Mouse (Mus musculus): ENCODE measurements around the gene Mylk4. TPM values are rescaled to one million over a fixed set of nuclear protein-coding genes. Genes with fewer than 3 reads are reported as not detected.

Mylk4 gene
- polyA plus RNA-seq, 1 experiment from 2014 or later, result not detected

- H3K9me3 ChIP-seq, result no peaks in the 10 kb centered on the region
- no peaks in the 10 kb centered on the region for H3K27me3 ChIP-seq
- no peak overlapping the region for H3K27ac ChIP-seq (replicated peaks)
- no peak overlapping the region for H3K9ac ChIP-seq (replicated peaks)
- H3K4me1 ChIP-seq, result no peaks in the 10 kb centered on the region
- H3K4me3 ChIP-seq, result no peak overlapping the region
- H3K4me2 ChIP-seq (replicated peaks), result no peak overlapping the region
- ATAC-seq (ENCODE audit: low FRiP score, low read depth), result no peak
- H3K36me3 ChIP-seq, result no peaks in the 10 kb centered on the region
- 100% methylated on average over 1 of the region's 1 CpGs for WGBS
These were observed 33.2 kb downstream of the Mylk4 start for GRCm38 (mm10) chr13:32750507-32750906.

DNA sequence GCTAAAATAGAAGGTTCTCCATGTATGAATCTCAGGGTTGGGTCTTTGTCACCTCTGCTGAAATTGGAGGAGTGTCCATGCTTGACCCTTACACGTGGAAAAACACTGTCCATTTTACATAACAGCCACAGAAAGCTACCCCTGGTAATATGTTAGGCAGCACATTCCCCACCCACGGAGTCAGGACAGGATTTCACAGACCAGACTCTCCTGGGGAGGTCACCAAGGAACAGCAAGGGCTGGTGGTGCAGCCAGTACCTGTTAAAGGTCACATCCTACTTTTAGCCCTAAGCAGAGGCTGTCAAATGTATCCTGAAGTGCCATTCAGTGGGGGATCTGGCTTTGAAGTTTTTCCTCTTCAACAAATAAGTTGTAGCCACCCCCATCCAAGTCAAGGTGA is 35.3 kb downstream of the Mylk4 start:
- Histone ChIP-seq H3K36me3 (no peaks in the 10 kb centered on the region), H3K4me2 (replicated peaks) (no peak overlapping the region), H3K9ac (replicated peaks) (no peak overlapping the region), H3K27me3 (no peaks in the 10 kb centered on the region), H3K4me1 (no peaks in the 10 kb centered on the region), H3K4me3 (no peak overlapping the region), H3K9me3 (no peaks in the 10 kb centered on the region), H3K27ac (replicated peaks) (no peak overlapping the region)
- 52% methylated on average over 2 of the region's 2 CpGs for WGBS
- no peak for ATAC-seq (ENCODE audit: low FRiP score, low read depth)

DNA sequence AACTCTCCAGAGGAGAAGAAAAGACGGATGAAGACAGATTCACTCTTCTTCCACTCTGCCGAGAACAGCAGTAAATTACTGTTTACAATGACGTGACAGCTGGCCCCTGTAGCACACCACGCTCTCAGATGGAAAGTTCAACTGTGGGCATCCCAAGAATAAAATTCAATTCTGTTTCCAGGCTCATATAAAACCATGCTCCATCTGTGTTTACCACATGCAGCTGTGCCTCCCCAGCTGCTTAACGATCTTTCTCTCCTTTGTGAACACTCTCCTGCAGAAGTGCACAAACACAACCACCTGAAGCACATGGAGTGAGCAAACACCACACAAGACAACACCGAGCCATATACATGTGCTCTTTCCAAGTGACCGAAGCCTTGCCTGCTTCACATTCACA is 42.6 kb downstream of the Mylk4 start:
- Histone ChIP-seq H3K9me3 (no peaks in the 10 kb centered on the region), H3K27ac (replicated peaks) (no peak overlapping the region), H3K36me3 (no peaks in the 10 kb centered on the region), H3K9ac (replicated peaks) (no peak overlapping the region), H3K4me1 (no peaks in the 10 kb centered on the region), H3K4me3 (no peak overlapping the region), H3K4me2 (replicated peaks) (no peak overlapping the region), H3K27me3 (no peaks in the 10 kb centered on the region)
- 80% methylated on average over 7 of the region's 7 CpGs for WGBS
- ATAC-seq (ENCODE audit: low FRiP score, low read depth), result no peak

DNA sequence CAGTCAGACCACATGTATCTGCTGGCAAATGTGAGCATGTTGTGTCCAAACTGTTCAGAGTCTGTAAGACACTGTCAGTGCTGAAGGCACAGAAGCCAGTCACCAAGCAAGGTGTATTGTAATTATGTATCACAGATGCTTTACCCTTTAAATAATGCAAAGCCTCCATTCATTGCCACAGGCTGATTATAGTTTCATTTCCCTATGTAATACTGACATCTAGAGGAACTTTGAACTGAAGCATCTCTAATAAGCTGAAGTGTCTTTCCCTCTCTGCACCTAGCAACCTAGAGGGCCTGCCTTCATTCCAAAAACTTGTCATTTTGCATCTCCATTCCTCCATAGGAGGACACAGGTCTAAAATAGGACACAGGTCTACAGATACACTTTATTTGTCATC is 52.5 kb downstream of the Mylk4 start:
- ATAC-seq (ENCODE audit: low FRiP score, low read depth), result no peak
- Histone ChIP-seq H3K9me3 (no peaks in the 10 kb centered on the region), H3K4me3 (no peak overlapping the region), H3K9ac (replicated peaks) (no peak overlapping the region), H3K4me1 (no peaks in the 10 kb centered on the region), H3K27me3 (no peaks in the 10 kb centered on the region), H3K36me3 (no peaks in the 10 kb centered on the region), H3K27ac (replicated peaks) (no peak overlapping the region), H3K4me2 (replicated peaks) (no peak overlapping the region)

DNA sequence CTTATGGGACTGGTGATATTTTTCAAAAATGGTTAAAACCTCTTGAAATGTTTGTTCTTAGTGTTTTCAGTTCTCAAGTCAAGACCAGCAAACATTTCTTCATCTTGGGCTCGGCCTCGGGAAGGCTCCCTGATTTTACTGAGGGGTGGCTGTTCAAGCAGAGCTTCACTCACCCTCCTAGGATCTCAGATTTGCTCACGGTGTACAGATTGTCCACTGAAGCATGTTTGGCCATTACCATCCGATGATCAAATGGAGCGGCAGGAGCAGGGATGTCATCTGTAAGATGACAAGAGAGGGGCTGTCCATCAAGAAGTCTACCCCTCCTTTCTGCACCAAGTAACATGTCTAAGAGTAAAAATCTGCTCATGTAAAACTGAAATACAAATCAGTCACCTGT is 59.1 kb downstream of the Mylk4 start:
- 93% methylated on average over 5 of the region's 5 CpGs for WGBS
- no peaks in the 10 kb centered on the region for H3K9me3 ChIP-seq
- no peak overlapping the region for H3K27ac ChIP-seq (replicated peaks)
- no peaks in the 10 kb centered on the region for H3K27me3 ChIP-seq
- H3K9ac ChIP-seq (replicated peaks), result no peak overlapping the region
- H3K4me2 ChIP-seq (replicated peaks), result no peak overlapping the region
- no peak overlapping the region for H3K4me3 ChIP-seq
- no peak for ATAC-seq (ENCODE audit: low FRiP score, low read depth)
- no peaks in the 10 kb centered on the region for H3K36me3 ChIP-seq
- no peaks in the 10 kb centered on the region for H3K4me1 ChIP-seq

DNA sequence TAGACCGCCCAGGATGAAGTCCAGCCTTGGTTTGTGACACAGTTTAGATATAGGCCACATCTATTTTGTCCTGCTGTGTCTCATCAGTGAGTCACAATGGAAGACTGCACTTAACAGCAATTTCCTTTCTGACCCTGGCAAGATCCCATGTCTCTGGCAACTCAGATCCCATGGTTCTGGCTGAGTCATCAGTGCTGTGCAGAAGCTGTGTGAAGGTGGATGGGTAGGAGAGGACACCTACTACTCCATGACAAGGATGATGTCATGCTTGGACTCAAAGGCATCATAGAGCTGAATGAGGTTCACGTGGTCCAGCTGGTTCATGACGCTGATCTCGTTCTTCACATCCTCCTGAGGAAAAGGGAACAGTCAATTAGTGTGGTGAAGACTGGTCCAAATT is 62.0 kb downstream of the Mylk4 start:
- Histone ChIP-seq H3K36me3 (no peaks in the 10 kb centered on the region), H3K9me3 (no peaks in the 10 kb centered on the region), H3K4me1 (no peaks in the 10 kb centered on the region), H3K4me3 (no peak overlapping the region), H3K9ac (replicated peaks) (no peak overlapping the region), H3K27ac (replicated peaks) (no peak overlapping the region), H3K27me3 (no peaks in the 10 kb centered on the region), H3K4me2 (replicated peaks) (no peak overlapping the region)
- WGBS, result 95% methylated on average over 4 of the region's 4 CpGs
- ATAC-seq (ENCODE audit: low FRiP score, low read depth), result no peak

DNA sequence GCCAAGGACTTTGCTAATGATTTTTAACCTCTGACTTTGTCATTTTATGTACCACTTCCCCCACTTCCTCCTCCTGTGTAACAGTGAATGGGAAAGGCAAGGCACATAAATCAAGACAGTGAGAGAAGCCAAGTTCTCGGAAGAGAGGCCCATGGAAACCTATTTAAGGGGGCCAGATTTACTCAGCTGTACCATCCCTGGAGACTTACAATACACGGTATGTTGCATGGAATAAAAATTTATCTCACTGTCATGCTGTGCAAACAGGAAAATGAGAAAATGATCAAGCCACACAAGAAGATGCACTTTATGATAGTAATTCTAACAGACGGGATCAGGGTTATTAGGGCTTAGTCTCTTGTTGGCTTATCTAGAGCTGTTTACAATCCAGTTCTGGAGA is 64.5 kb downstream of the Mylk4 start:
- no peaks in the 10 kb centered on the region for H3K9me3 ChIP-seq
- H3K4me2 ChIP-seq (replicated peaks), result no peak overlapping the region
- 79% methylated on average over 3 of the region's 3 CpGs for WGBS
- H3K4me1 ChIP-seq, result no peaks in the 10 kb centered on the region
- no peaks in the 10 kb centered on the region for H3K27me3 ChIP-seq
- no peak overlapping the region for H3K27ac ChIP-seq (replicated peaks)
- H3K4me3 ChIP-seq, result no peak overlapping the region
- no peaks in the 10 kb centered on the region for H3K36me3 ChIP-seq
- no peak overlapping the region for H3K9ac ChIP-seq (replicated peaks)
- ATAC-seq (ENCODE audit: low FRiP score, low read depth), result no peak

DNA sequence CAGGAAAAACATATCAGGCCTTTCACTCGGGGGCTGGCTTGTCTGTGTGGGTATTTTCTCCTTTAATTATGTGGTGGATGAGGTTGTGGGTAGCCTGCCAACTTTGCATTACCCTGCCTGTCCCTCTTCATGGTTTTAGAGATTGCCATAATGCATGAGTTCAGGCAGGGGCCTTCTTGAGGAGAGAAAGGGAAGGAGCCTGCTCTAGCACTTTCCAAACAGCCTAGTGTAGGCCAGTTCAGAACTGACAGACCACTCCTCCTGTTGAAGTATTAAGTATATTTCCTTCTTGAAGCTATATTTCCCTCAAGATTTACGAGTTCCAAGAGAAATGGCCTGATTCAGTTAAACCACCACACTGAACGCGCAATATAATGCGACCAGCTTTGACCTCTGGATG is 66.0 kb downstream of the Mylk4 start:
- Histone ChIP-seq H3K27ac (replicated peaks) (no peak overlapping the region), H3K4me1 (no peaks in the 10 kb centered on the region), H3K4me3 (no peak overlapping the region), H3K36me3 (no peaks in the 10 kb centered on the region), H3K27me3 (no peaks in the 10 kb centered on the region), H3K4me2 (replicated peaks) (no peak overlapping the region), H3K9me3 (no peaks in the 10 kb centered on the region), H3K9ac (replicated peaks) (no peak overlapping the region)
- 83% methylated on average over 5 of the region's 5 CpGs for WGBS
- no peak for ATAC-seq (ENCODE audit: low FRiP score, low read depth)

- H3K4me3 ChIP-seq, result no peak overlapping the region
- H3K36me3 ChIP-seq, result no peaks in the 10 kb centered on the region
- H3K27me3 ChIP-seq, result no peaks in the 10 kb centered on the region
- H3K9me3 ChIP-seq, result no peaks in the 10 kb centered on the region
- ATAC-seq (ENCODE audit: low FRiP score, low read depth), result no peak
- no peak overlapping the region for H3K9ac ChIP-seq (replicated peaks)
- 91% methylated on average over 3 of the region's 3 CpGs for WGBS
- H3K4me1 ChIP-seq, result no peaks in the 10 kb centered on the region
- H3K4me2 ChIP-seq (replicated peaks), result no peak overlapping the region
- H3K27ac ChIP-seq (replicated peaks), result no peak overlapping the region
These were observed 71.2 kb downstream of the Mylk4 start for GRCm38 (mm10) chr13:32712568-32712967.

GRCm38 (mm10) chr13:32707894-32708293 is 75.9 kb downstream of the Mylk4 start:
- no peaks in the 10 kb centered on the region for H3K27me3 ChIP-seq
- H3K9ac ChIP-seq (replicated peaks), result no peak overlapping the region
- no peaks in the 10 kb centered on the region for H3K4me1 ChIP-seq
- 89% methylated on average over 2 of the region's 2 CpGs for WGBS
- no peak overlapping the region for H3K4me2 ChIP-seq (replicated peaks)
- no peak overlapping the region for H3K4me3 ChIP-seq
- ATAC-seq (ENCODE audit: low FRiP score, low read depth), result no peak
- H3K9me3 ChIP-seq, result no peaks in the 10 kb centered on the region
- H3K27ac ChIP-seq (replicated peaks), result no peak overlapping the region
- no peaks in the 10 kb centered on the region for H3K36me3 ChIP-seq

DNA sequence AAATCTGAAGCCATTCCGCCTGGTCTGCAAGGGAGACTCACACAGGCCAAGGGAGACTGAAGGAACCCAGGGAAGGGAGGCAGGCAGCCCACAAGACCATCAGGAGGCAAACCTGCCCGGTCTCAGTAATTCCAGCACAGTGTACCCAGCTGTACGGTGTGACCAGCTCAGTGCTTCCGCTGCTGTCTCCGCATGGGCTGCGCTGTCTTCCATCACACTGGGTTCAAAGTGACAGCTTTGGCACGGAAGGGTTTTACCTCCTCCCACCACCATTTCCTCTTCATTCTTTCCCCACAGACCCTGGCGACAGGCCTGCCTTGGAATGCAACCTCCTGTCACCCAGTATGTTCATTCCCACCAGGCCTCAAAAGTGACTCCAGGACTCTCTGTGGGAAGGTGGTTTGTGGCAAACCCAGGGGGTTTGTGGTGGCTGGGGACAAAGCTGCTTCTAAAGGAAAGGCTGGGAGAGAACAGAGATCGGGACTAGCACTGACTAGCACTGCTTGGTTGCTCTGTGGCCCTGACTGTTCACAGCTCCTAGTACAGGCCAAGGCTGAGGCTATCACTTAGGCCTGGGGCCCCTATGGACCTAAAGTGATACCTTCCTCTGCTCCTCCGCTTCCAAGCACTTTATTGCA is 77.0 kb downstream of the Mylk4 start:
- ATAC-seq (ENCODE audit: low FRiP score, low read depth), result no peak
- Histone ChIP-seq H3K27ac (replicated peaks) (no peak overlapping the region), H3K4me2 (replicated peaks) (no peak overlapping the region), H3K9me3 (no peaks in the 10 kb centered on the region), H3K27me3 (no peaks in the 10 kb centered on the region), H3K9ac (replicated peaks) (no peak overlapping the region), H3K36me3 (no peaks in the 10 kb centered on the region), H3K4me3 (no peak overlapping the region), H3K4me1 (no peaks in the 10 kb centered on the region)
- 61% methylated on average over 10 of the region's 10 CpGs for WGBS

DNA sequence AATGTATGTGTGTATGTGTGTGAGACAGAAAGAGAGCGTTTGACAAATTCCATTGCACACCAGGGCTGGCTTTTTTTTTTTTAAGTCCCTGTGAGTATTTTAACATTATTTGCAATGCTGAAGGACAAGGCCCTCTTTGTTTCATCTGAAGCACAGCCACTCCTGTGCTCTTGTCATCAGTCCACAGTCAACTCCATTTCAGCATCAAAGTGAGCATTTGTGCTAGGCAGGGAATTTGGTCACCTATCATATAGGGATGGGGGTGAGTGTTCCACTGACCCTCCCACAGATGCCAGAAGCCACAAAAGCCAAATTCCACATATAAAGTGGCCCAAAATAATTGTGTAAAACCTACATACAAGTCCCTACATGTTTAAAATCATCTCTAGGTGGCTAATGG is 78.4 kb downstream of the Mylk4 start:
- no peak overlapping the region for H3K9ac ChIP-seq (replicated peaks)
- no peaks in the 10 kb centered on the region for H3K36me3 ChIP-seq
- no peak overlapping the region for H3K4me3 ChIP-seq
- no peak overlapping the region for H3K27ac ChIP-seq (replicated peaks)
- no peaks in the 10 kb centered on the region for H3K9me3 ChIP-seq
- no peak for ATAC-seq (ENCODE audit: low FRiP score, low read depth)
- no peaks in the 10 kb centered on the region for H3K4me1 ChIP-seq
- no peak overlapping the region for H3K4me2 ChIP-seq (replicated peaks)
- WGBS, result 42% methylated on average over 1 of the region's 1 CpGs
- no peaks in the 10 kb centered on the region for H3K27me3 ChIP-seq

DNA sequence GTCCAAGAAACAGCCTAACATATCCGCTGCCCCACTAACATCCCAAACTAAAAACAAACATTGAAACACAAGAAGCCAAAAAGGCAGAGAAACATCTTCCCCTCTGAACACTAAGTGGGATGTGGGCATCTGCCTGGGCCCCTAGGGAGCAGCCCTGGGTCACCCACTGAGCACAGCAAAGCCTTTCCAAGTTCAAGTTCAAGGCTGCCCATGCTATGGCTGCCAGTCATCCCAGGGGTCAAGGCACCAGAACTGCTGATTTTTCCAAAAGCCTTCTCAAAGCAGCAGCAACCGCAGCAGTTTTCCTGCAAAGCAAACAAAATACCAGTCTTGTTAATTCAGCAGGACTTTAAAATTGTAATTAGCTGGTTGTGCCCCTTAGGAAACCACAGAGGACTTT is 78.8 kb downstream of the Mylk4 start:
- Histone ChIP-seq H3K4me3 (no peak overlapping the region), H3K4me2 (replicated peaks) (no peak overlapping the region), H3K9me3 (no peaks in the 10 kb centered on the region), H3K4me1 (no peaks in the 10 kb centered on the region), H3K36me3 (no peaks in the 10 kb centered on the region), H3K9ac (replicated peaks) (no peak overlapping the region), H3K27me3 (no peaks in the 10 kb centered on the region), H3K27ac (replicated peaks) (no peak overlapping the region)
- WGBS, result 80% methylated on average over 2 of the region's 2 CpGs
- no peak for ATAC-seq (ENCODE audit: low FRiP score, low read depth)
